Mouse (Mus musculus) ovary, postnatal 10 days (tissue): Measurements from ENCODE around the gene Il17d.

Source experiments
- DNase-seq: peaks from one replicate; pipeline ENCODE4 v3.0.0; 2022; ENCODE audit warnings: low spot score

Gene Il17d

GRCm38 (mm10) chr14:57535646-57536045 lies 11.1 kb downstream of the Il17d start:
- no peak for DNase-seq

- DNase-seq: no peak
Measured at GRCm38 (mm10) chr14:57536820-57537219, 12.2 kb downstream of the Il17d start.

- DNase-seq: no peak
Measured at GRCm38 (mm10) chr14:57537261-57538015, 12.9 kb downstream of the Il17d start.

- DNase-seq: no peak
Measured at GRCm38 (mm10) chr14:57540683-57541082, 16.1 kb downstream of the Il17d start.

GRCm38 (mm10) chr14:57542231-57542630 lies 17.7 kb downstream of the Il17d start:
- no peak for DNase-seq

GRCm38 (mm10) chr14:57543420-57544039 lies 19.0 kb downstream of the Il17d start:
- DNase-seq: no peak

- DNase-seq: no peak
Measured at GRCm38 (mm10) chr14:57545526-57545925, 20.9 kb downstream of the Il17d start.

- no peak for DNase-seq
Measured at GRCm38 (mm10) chr14:57546131-57546530, 21.6 kb downstream of the Il17d start.

GRCm38 (mm10) chr14:57546557-57547021 lies 22.0 kb downstream of the Il17d start:
- DNase-seq: no peak

GRCm38 (mm10) chr14:57547062-57547461 lies 22.5 kb downstream of the Il17d start:
- no peak for DNase-seq

GRCm38 (mm10) chr14:57552945-57553344 lies 28.4 kb downstream of the Il17d start:
- no peak for DNase-seq

- DNase-seq: no peak
Measured at GRCm38 (mm10) chr14:57554434-57554833, 29.9 kb downstream of the Il17d start.

GRCm38 (mm10) chr14:57555471-57556070 lies 31.0 kb downstream of the Il17d start:
- no peak for DNase-seq

GRCm38 (mm10) chr14:57556922-57557321 lies 32.3 kb downstream of the Il17d start:
- no peak for DNase-seq

- no peak for DNase-seq
Measured at GRCm38 (mm10) chr14:57565626-57566025, 41.0 kb downstream of the Il17d start.

GRCm38 (mm10) chr14:57571155-57572133 lies 46.9 kb downstream of the Il17d start, which contains the start of gene Eef1akmt1:
Gene Eef1akmt1, minus strand, starts transcription at chr14:57571612.
- peak; percentile 98 for DNase-seq

GRCm38 (mm10) chr14:57574792-57575587 lies 50.4 kb downstream of the Il17d start:
- no peak for DNase-seq

- no peak for DNase-seq
Measured at GRCm38 (mm10) chr14:57576364-57577060, 51.9 kb downstream of the Il17d start.

- no peak for DNase-seq
Measured at GRCm38 (mm10) chr14:57591830-57592229, 67.3 kb downstream of the Il17d start.
